Mouse (Mus musculus) bone marrow macrophage, adult 2 months (primary cell): ENCODE results near the gene Pou2f1. TPM values are rescaled to one million over a fixed set of nuclear protein-coding genes. Genes with fewer than 3 reads are reported as not detected.

Experiments used
- H3K27ac ChIP-seq: 2 replicates; pipeline ENCODE4 v1.5.1; 2012; ENCODE audit warnings: low read depth, low read length; ENCODE audit not compliant: insufficient read depth
- H3K4me1 ChIP-seq: 2 replicates; pipeline ENCODE4 v1.6.1; 2012; ENCODE audit warnings: low read length; ENCODE audit not compliant: control insufficient read depth, insufficient read depth
- H3K4me3 ChIP-seq: 2 replicates; pipeline ENCODE4 v1.5.1; 2012; ENCODE audit warnings: mild to moderate bottlenecking, low read length, moderate library complexity; ENCODE audit not compliant: insufficient read depth
- CTCF ChIP-seq: IDR thresholded peaks from 2 replicates; pipeline ENCODE4 v1.5.1; 2012; ENCODE audit warnings: low read depth, mild to moderate bottlenecking, low read length, moderate library complexity
- POLR2A ChIP-seq: IDR thresholded peaks from 2 replicates; pipeline ENCODE4 v1.6.1; 2012; ENCODE audit warnings: mild to moderate bottlenecking, low read depth, low read length, borderline replicate concordance
- polyA plus RNA-seq: library from polyadenylated mRNA; stranded (reverse); fragments of >200 nt; gene quantifications from 2 replicates; pipeline ENCODE4 v1.2.4, GENCODE M21; 2012; ENCODE audit not compliant: missing spikeins, insufficient read depth, insufficient read length

Pou2f1 gene
- polyA plus RNA-seq, 1 experiment = 12.3 TPM

DNA sequence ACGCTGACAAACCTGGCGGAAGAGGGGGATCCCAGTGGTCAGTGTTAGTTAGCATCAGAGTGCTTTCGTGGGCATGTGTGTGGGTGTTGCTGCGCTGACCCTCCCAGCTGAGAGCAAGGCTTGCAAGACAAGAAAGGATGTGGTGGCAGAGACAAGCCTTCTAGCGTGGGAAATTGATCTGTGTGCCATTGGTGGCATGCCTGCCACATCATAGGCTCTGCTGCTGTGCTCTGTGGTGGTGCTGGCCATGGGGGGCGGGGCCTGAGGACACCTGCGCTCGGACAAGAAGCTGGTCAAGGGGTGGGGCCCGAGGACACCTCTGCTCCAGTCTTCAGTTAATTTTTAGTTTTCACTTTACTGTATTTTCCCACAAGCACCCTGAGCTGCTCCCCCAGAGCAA is 186.1 kb downstream of the Pou2f1 start:
- Histone ChIP-seq H3K27ac (no peak overlapping the region), H3K4me3 (no peak overlapping the region), H3K4me1 (no peaks in the 10 kb centered on the region)
- no peak for TF ChIP-seq POLR2A
- no peak for TF ChIP-seq CTCF

Other genes with a start within 250 kb of the Pou2f1 start
- gene Creg1, start 238.9 kb downstream of the Pou2f1 start, polyA plus RNA-seq = 889 and 906 TPM in 2 replicates
- 0.53 TPM in 1 of 2 replicates, not detected in the other for gene Cd247, start 214.0 kb downstream of the Pou2f1 start, polyA plus RNA-seq
- not detected in 2 replicates for gene Dusp27, start 125.2 kb upstream of the Pou2f1 start, polyA plus RNA-seq
- gene Gpa33, start 127.6 kb upstream of the Pou2f1 start, polyA plus RNA-seq = not detected in 2 replicates
- not detected in 2 replicates for gene Mael, start 236.1 kb upstream of the Pou2f1 start, polyA plus RNA-seq